Mouse (Mus musculus) cerebellum, adult 8-10 months (tissue): ENCODE measurements at regions not wholly inside any gene's neighbourhood (a gene's known extent, or its start where the extent isn't known, plus 50 kb on each side); places are given as distances from the start of the nearest gene placed in this dataset.
"Not testable (repeated sequence)": the region's sequence is repeated elsewhere in the genome, so short reads cannot be mapped to it uniquely, and the experiment has no call there.

Experiments
- DNase-seq: peaks from one replicate; pipeline ENCODE4 v3.0.0; 2022

GRCm38 (mm10) chr5:134046086-134046485 is 53.4 kb upstream of the Castor2 start:
- no peak for DNase-seq

GRCm38 (mm10) chr5:134042938-134043337 is 56.6 kb upstream of the Castor2 start:
- DNase-seq: not testable (repeated sequence)

- DNase-seq: peak; percentile 40
Observed at GRCm38 (mm10) chr5:134027316-134027966, 72.1 kb upstream of the Castor2 start.

- no peak for DNase-seq
Observed at GRCm38 (mm10) chr5:134019651-134020432, 79.7 kb upstream of the Castor2 start.

GRCm38 (mm10) chr5:134014257-134015163 is 85.0 kb upstream of the Castor2 start:
- DNase-seq: no peak

GRCm38 (mm10) chr5:134013206-134013605 is 86.3 kb upstream of the Castor2 start:
- no peak for DNase-seq

GRCm38 (mm10) chr5:134009843-134010242 is 89.7 kb upstream of the Castor2 start:
- no peak for DNase-seq

GRCm38 (mm10) chr5:134007127-134007771 is 92.3 kb upstream of the Castor2 start:
- no peak for DNase-seq

- peak; percentile 94 for DNase-seq
Observed at GRCm38 (mm10) chr5:134006470-134007126, 92.9 kb upstream of the Castor2 start.

GRCm38 (mm10) chr5:134006001-134006400 is 93.5 kb upstream of the Castor2 start:
- no peak for DNase-seq

GRCm38 (mm10) chr5:134000100-134000499 is 99.4 kb upstream of the Castor2 start:
- DNase-seq: no peak

- DNase-seq: no peak
Observed at GRCm38 (mm10) chr5:133999698-134000097, 99.8 kb upstream of the Castor2 start.

GRCm38 (mm10) chr5:133991994-133992393 is 107.5 kb upstream of the Castor2 start:
- DNase-seq: no peak

- no peak for DNase-seq
Observed at GRCm38 (mm10) chr5:133991556-133991955, 108.0 kb upstream of the Castor2 start.

GRCm38 (mm10) chr5:133983249-133983966 is 116.1 kb upstream of the Castor2 start:
- no peak for DNase-seq

- no peak for DNase-seq
Observed at GRCm38 (mm10) chr5:133970421-133970914, 129.0 kb upstream of the Castor2 start.

- peak; percentile 11 for DNase-seq
Observed at GRCm38 (mm10) chr5:133963301-133963700, 136.2 kb upstream of the Castor2 start.

- DNase-seq: peak; percentile 84
Observed at GRCm38 (mm10) chr5:133940841-133941240, 158.7 kb upstream of the Castor2 start.

- DNase-seq: no peak
Observed at GRCm38 (mm10) chr5:133940030-133940429, 159.5 kb upstream of the Castor2 start.

GRCm38 (mm10) chr5:133937967-133938918 is 161.3 kb upstream of the Castor2 start:
- no peak for DNase-seq
